Mouse (Mus musculus) left cerebral cortex, adult 8-10 months (tissue): ENCODE results near the gene Pld4. TPM values are rescaled to one million over a fixed set of nuclear protein-coding genes. Genes with fewer than 3 reads are reported as not detected.

Experiments used
- DNase-seq, 2 experiments: peaks; one replicate each; pipeline ENCODE4 v3.0.0; 2022; ENCODE audit warnings: low spot score in 2 of 2
- total RNA-seq, 4 experiments: library from RNA; stranded (reverse); gene quantifications; 2 replicates each; pipeline ENCODE4 v1.2.4; 2022

Pld4 gene
- total RNA-seq, 4 experiments from 2014 or later, result 10.0 to 22.8 (median 16.5) TPM

DNA sequence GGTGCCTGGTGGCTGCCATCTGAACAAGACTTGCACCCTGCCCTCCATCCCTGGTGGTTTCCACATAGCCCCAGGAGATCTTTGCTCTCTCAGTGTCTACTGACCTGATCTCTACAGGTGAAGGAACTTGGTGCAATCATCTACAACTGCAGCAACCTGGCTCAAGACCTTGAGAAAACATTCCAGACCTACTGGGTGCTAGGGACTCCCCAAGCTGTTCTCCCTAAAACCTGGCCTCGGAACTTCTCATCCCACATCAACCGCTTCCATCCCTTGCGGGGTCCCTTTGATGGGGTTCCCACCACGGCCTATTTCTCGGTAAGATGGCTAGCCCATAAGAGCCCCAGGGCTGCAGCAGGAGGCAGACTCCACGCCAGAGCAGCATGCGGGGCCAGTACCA is 6.1 kb downstream of the Pld4 start:
- DNase-seq, result no peak

DNA sequence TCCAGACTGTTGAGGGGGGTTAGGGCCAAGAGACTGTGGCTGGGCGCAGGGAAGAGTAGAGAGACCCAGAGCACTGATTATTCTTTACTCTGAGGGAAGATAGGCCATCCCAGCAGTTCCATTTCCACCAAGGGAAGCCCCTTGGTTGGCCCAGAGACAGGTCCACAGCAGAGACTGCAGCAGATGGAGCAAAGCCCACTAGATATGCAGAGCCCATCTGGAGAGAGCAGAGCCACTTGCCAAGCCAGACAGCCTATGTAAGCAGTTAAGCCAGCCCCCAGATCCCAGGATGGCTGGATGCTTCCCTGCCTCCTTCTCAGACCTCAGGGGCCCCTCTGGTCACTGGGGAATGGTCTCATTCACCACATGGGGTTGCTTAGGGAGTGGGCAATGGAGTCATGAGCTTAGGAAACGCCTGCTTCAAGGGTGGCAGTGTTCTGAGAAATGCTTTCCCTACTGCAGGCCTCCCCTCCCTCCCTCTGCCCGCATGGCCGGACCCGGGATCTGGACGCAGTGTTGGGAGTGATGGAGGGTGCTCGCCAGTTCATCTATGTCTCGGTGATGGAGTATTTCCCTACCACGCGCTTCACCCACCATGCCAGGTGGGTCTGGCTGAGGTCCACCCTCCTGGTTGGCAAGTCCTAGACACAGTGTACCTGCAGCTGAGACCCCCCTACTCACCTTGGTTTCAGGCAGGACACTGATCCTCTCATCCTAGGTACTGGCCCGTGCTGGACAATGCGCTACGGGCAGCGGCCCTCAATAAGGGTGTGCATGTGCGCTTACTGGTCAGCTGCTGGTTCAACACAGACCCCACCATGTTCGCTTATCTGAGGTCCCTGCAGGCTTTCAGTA is 6.8 kb downstream of the Pld4 start:
- no peak for DNase-seq

DNA sequence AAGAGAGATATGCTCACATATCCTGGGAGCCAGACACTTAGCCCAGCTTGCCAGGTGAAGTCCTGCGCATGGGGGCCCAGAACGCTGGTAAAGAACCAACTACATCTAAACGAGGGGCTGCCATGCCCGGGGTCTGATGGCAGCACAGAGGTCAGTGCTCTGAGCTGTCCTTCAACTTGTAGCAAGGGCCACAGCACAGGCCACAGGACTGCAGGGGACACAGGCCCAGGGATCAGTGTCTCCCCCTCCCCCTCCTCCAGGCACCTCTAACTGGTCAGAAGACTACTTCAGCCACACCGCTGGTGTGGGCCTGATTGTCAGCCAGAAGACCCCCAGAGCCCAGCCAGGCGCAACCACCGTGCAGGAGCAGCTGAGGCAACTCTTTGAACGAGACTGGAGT is 7.7 kb downstream of the Pld4 start:
- no peak for DNase-seq

DNA sequence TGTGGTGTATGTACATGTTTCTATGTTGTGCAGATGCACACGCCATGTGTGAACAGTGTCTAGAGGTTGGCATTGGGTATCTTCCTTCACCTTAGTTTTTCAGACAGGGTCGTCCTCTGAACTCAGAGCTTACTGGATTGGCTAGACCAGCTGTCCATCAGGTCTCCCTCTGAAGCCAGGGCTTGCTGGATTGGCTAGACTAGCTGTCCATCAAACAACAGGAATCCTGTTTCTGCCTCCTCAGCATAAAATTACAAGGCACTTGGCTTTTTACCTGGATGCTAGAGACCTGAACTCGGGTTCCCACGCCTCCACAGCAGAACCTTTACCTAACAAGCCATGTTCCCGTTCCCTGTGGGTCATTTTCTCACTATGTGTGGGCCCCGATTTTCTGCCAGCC is 8.6 kb downstream of the Pld4 start:
- DNase-seq, result no peak

DNA sequence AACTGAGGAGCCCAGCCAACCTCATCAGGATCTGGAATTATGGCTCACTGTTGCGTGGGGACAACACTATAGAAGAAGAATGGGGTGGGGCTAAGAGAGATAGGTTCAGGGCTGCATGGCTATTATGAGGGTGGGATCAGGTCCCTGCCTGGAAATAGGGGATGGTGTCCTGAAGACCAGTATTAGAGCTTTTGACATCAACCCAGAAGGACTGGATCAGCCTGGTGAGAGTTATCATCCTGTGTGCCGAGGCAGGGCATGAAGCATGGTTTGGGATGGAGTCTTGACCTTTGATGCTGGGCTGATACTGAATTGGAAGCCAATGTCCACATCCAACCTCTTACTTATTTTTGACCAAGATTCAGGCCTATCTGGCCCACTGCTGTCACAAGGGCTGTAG is 9.3 kb downstream of the Pld4 start:
- DNase-seq, result no peak

DNA sequence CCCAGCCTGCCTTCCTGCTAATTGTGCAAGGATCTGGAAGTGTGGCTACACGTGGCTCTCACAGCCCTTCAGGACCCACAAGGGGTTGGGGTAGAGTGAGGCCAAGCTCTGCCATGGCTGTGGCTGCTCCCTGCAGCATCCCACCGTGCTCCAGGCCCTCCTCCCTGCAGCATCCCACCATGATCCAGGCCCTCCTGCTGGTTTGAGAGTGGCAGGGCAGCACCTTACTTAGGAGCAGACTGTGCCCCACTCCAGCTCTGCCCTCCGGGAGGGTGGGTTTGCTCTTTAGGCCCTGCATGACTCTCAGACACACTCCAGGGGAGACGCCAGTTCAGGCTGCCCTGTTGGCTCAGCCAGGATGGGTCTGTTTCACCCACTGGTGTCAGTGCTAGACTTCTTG is 9.9 kb downstream of the Pld4 start:
- DNase-seq, result no peak

DNA sequence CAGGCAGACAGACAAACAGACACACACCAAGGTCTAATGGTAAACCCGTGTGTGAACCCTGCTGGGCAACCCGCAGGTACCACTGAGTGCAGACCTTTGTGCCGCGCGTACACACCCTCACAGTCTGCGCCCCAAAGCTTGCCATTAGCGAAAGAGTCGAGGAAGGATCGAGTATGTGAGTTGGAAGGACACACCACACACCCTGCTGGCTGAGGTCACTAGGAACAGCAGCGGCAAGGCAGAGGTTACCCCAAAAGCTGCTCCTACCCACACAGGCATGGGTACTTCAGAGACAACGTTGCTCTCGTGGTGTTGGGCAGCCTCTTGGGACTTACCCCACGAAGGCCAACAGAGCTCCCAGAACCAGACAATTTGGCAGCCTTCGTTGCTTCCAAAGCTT is 11.9 kb downstream of the Pld4 start:
- DNase-seq, result no peak

DNA sequence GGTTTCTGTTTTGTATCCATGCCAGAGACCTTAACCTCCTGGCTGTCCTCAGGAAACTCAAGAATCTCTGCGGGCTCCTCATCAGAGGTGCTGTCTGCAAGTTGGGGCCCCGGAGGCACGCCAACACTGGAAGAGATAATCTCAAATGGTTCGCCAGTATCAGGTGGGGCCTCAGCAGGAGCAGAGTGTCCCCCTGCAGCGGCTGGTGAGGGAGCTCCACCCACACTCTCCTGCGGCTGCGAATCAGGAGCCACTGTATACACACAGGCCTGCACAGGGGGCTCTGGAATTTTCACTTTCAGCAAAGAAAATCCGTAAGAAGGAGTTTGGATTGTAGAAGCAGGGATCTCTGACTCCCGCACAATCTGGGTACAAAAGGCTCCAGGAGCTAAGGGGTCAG is 12.9 kb downstream of the Pld4 start:
- DNase-seq, result no peak

DNA sequence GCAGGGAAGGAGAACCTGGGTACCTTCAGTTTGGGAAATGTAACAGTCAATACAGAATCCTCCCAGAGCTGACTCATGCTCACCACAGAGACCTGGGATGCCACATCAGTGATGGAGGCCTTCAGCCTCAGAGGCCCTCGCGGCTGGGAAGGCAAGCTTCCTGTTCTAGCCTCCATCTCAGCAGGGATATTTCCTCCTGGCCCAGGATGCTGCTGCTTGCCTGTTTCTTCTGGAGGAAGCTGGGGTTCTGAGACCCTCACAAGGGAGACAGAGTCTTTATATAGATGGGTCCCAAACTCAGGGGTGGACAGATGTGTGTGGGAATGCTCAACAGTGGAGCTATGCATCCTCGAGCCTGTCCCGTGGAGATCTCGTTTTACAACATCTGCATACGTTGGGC is 13.6 kb downstream of the Pld4 start:
- no peak for DNase-seq

DNA sequence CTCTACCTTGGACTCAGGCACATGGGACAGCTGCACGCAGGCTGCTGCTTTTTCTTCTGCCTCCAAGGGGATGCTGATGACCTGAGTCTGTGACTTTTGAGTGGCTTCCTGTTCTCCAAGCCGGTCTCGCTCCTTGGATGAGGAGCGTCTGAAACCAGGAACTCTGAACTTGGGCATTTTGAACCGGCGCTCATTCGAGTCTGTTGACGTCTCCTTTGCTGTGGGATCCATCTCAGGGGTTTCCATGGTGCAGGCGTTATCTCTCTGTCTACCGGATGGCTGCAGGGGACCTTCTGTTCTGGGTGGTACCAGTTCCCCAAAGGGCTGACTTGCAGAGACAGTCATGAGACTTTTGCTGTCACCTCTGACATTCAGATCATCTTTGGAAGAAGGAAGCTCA is 14.0 kb downstream of the Pld4 start:
- DNase-seq, result no peak

DNA sequence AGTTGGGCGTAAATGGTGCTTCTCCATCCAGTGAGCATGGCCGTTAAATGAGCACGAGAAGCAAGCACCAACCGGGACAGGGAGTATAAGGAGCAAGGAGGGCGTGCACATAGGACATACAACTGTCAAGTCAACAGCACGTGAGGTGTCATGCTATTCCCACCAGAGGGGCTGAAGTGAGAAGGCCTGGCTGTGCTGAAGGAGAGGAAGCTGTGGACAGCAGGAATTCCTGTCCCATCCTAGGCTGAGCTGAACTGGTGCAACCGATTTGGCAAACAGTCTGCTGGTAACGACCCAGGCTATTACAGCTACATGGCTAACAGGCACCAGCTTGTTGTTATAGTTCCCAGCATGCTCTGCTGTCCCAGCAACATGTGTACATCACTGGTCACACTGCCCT is 30.6 kb downstream of the Pld4 start:
- no peak for DNase-seq

DNA sequence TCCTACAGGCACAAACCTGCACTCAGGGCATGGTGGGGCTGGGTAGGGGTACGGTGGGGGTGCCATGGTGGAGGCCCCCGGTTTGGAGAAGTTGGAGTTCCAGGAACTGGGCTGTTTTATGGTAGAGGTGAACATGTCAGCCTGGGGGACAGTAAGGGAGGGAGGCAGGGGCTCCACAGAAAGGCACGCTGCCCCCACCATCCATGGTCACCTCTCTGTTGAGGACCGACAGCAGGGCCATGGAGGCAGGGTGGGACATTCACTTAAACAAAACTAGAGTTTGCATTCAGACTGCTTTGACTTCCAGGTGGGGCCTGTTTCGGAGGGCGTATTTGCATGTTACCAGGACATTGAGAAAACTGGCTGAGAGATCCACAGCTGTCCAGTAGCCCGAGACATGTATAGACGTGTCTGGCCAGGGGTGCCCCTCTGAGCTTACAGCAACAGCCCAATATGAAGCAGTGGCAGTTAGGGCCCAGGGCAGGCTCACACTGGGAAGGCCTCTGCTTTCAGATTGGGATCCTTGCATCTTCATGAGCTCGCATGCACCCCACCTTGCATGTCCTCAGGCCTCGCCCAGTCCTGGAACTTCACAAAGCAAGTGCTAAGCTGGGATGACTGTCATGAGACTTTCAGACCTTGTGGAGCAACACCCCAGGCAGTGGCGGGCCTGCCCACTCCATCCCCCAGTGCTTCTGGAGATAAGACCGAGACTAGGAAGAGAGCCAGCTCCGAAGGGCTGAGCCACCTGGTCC is 33.3 kb downstream of the Pld4 start:
- DNase-seq, result no peak

DNA sequence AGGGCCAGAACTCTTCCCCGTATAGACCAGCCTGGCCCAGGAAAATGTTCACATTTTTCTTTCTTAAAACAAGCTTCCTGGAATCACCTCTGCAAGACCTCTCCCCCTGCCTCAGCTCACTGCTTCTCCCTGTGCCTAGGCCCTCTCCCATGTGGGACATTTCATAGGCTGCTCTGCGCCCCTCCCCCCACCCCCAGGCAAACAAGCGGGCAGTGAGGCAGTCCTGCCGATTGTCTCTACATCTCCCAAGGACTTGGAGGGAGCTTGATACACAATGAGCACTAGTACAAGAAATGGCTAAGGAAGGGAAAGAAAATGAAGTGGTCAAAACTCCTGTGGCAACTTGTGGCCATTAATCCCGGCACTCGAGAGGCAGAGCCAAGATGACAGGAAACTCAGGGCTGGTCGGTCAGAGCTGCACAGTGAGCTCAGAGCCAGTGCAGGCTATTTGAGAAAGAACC is 33.9 kb downstream of the Pld4 start:
- no peak for DNase-seq

DNA sequence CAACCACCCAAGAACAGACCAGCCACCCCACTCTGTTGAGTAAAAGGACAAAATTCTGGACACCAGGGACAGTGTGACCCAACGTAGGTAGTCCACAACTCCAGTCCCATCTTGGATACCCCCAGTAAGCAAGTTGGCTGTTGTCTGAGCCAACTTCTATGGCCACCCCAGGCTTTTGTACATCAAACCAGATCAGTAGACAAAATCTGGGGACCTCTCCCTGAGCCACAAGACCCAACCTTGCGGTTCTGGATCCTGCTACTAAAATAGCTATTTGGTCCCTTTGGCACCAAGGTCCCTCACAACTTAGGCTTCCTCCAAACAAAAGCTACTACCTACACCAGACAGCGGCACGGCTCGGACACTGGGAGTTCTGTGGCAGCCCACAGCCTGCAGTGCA is 34.5 kb downstream of the Pld4 start:
- no peak for DNase-seq

DNA sequence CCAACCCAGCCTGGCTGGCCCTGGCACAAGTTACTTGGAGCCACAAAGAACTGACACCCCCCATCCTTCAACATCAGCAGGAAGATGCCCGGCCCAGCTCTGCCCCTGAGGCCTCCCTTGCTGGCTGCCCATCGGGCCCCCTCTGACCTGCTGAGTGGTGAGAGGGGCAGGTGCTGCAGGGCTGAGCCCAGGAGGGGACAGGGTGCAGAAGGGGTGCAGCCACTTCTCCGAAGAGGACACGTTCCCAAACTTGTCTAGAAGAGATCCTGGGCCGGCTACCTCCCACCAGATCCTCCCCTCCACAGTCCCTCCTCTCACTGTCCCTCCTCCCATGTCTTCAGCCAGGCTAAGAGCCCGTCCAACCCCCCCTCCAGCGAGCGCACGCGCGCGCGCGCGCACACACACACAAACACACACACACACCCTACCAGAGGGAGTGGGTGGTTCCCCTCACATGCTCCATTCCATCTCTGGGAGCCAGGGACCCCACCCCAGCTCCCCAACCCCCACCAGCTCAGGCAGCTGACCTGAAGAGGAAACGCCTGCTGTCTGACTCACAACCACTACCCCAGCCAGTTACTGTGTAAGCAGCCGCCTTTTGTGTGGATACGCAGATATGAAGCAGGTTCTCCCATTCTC is 35.1 kb downstream of the Pld4 start:
- DNase-seq, result no peak

DNA sequence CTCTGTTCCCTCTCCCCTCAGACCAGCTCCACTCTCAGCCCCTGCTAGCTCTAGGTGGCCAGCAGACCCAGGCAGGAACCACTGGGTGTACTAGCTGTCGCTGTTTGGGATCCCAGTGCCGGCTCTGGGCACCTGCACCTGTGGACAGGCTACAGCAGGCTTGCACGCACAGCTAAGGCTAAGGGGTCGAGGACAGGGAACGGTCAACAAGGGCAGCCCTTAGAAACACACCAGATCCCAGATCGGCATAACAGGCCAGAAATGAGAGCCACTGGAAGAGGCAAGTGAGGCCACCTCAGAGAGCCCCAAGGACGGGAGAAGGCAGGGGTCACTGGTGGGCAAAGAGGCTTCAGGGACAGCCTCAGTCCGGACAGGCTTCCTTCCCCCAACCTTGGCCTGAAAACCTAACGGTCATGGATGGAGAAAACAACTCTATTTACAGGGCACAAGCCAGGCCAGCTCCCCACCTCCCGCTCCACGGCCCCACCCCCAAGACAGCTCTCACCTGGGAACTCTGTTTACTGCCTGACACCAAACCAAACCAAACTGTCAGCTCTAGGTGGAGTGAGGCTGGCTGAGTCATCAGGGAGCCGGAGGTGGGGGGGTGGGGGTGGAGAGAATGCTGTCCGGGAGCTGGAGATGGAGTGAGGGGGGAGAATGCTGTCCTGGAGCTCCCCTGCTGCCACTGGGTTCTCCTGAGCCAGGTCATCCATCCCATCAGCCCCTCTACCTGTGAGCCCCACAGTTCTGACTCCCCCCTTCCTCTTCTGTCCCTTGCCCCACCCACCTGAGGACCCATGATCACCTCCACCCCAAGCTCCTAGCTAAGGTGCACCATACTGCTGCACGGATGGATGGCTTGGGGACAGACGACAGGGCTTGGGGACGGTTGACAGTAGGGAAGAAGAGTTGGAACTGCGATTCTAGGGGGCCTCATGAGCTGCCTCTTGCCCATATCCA is 36.4 kb downstream of the Pld4 start:
- no peak for DNase-seq

DNA sequence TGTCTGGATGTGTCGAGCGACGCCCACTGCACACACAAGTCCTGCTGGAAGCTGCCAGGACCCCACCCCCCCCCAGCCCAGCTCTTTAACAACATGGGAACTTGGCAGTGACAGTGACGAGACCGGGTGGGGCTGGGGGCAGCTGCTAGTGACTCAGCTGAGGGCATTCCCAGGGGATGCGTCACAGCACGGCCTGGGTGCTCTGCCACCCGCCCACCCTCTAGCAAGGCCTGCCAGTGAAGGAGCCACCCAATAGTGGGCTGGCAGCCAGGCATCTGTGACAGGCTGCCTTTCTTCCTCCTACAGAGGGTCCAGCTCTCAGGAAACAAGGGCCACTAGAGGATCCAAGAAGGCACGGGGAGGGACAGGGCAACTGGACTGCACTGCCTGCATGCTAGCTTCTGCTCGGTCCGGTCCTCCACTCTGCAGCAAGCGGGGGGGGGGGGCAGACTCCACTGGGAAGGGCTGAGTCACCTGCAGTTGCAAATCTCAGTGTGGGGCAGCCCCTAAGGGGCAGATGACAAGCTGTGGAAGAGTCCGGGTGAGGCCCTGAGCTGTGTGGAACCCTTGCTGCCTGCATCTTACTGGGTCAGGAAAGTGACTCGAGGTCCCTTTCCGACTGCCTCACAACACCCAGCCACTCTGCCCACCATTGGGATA is 37.3 kb downstream of the Pld4 start:
- DNase-seq, result peak in 1 of 2 experiments; percentile 84

DNA sequence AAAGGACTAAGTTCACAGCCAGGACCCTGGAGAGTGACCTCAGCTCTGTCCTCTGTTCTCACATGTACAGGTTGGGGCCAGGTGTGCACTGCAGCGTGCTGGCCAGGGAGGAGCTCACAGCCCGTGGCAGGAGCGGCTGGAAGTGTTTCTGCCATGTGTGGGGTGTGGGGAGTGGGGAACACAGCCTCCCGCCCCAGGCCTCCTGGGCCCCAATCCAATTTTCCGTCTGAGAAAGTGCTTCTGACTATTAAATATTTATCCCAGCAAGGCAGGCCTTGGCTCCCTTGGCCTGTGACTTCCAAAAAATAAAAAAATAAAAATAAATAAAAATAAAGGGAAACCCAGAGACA is 37.9 kb downstream of the Pld4 start:
- DNase-seq, result no peak

DNA sequence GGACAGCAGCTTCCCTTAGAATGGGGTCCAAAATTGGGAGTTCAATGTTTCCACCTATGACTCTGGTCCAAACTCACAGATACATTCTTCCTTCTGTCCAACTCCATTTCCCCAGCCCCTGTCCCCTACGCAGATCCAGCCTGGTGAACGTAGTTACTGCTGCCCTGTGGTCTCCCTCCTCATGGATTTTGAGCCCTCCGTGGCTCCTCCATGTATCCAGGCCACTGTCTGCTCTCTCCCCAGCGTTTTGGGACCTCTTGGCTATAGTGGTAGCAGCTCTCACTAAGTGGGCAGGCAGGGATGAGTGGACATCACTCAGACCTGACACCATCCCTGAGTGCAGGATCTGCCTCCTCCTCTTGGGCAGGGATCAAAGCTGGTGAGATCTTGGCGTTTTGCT is 38.3 kb downstream of the Pld4 start:
- no peak for DNase-seq

DNA sequence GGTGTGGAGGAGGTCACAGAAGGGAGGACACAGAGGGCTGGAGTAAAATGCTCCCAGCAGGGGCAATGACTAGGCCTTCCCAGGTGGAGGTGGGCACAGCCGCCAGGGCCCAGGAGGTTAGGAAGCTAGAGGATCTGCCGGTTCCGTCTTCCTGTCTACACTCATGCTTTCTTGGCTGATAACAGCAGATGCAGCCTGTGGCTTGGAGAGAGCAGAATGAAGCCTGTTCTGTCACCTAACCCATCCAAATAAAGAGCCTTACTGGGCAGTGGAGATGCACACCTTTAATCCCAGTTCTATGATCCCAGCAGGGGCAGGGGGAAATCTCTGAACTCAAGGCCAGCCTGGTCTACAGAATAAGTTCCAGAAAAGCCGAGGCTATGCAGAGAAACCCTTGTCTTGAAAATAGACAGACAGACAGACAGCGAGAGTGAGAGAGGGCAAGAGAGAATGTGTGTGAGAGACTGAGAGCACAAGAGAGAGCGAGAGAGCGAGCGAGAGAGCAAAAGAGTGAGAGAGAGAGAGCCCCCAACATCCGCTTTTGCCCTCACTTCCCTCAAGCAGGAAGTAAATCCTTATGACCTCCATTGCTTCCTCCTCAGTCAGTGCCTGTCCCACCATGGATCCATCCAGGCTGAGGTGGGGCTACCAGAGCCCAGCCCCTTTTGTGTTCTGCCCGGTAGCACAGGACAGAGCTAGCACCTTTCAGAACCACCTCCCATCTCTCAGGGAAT is 38.9 kb downstream of the Pld4 start:
- no peak for DNase-seq
